Mouse (Mus musculus) lung, postnatal 0 days (tissue): ENCODE results near the gene Cd164.
A peak's percentile ranks its signal among the peaks of the same experiment; 100 is the strongest.

ENCODE experiments used
- CTCF ChIP-seq: IDR thresholded peaks from 2 replicates; pipeline ENCODE4 v1.5.1; 2016; ENCODE audit warnings: antibody characterized with exemption, mild to moderate bottlenecking
- EP300 ChIP-seq: IDR thresholded peaks from 2 replicates; pipeline ENCODE4 v1.6.1; 2016; ENCODE audit warnings: antibody characterized with exemption, mild to moderate bottlenecking, control low read depth

DNA sequence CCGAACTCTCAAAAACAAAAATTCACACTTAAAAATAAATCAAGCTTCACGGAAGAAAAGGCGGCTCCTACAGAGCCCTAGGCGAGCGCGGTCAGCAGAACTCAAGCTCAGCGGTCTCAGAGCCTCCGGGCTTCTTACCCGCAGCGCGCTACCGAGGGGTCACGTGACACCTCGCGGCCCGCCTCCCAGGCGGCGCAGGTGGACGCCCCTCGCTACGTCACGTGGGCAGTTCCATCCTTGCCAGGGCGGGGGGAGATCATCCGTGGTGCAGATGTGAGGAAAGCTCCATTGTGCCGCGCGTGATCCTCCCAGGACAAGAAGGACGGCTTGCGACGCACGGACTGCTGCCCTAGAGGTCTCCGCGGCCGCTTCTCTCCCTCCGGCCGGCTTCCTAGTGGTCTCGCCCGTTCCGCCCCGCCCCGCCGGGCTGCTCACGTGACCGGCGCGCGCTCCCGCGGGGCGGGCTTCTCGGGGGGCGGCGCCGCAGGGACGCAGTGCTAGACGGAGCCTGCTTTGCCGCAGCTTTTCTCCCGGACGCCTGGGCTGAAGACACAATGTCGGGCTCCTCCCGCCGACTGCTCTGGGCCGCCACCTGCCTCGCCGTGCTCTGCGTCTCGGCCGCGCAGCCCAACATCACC is at the start of gene Cd164:
- TF ChIP-seq EP300 = 0 out of 2 replicates have a peak, but pooled peaks have one; percentile 19
- no peak for TF ChIP-seq CTCF
